Mouse (Mus musculus) limb, embryonic 14.5 days (tissue): ENCODE measurements around the gene Ctdnep1. TPM values are rescaled to one million over a fixed set of nuclear protein-coding genes. Genes with fewer than 3 reads are reported as not detected.

Source experiments
- ATAC-seq: fragments of 200-750 bp; cut with Nextera tagmentation; 2 replicates; pipeline ENCODE4 v1.8.0; 2017; ENCODE audit warnings: low read depth, moderate number of reproducible peaks, moderate TSS enrichment; ENCODE audit not compliant: low FRiP score
- DNase-seq: peaks from one replicate; pipeline ENCODE4 v3.0.0-alpha.2; 2015; ENCODE audit warnings: low spot score
- H3K27ac ChIP-seq: fragments of 300-500 bp; sonication (generic); replicated peaks from 2 replicates; pipeline ENCODE4 v1.5.1; 2014; ENCODE audit warnings: low read depth, mild to moderate bottlenecking, low read length, moderate library complexity, mixed read lengths
- H3K27me3 ChIP-seq: fragments of 300-500 bp; sonication (generic); 2 replicates; pipeline ENCODE4 v1.6.1; 2014; ENCODE audit warnings: low read length, mixed read lengths; ENCODE audit not compliant: control insufficient read depth, insufficient read depth
- H3K36me3 ChIP-seq: fragments of 300-500 bp; sonication (generic); 2 replicates; pipeline ENCODE4 v1.6.1; 2014; ENCODE audit warnings: mild to moderate bottlenecking, low read length, moderate library complexity, mixed read lengths; ENCODE audit not compliant: control insufficient read depth, insufficient read depth
- H3K4me1 ChIP-seq: fragments of 300-500 bp; sonication (generic); 2 replicates; pipeline ENCODE4 v1.6.1; 2014; ENCODE audit warnings: antibody characterized with exemption, low read length, mixed read lengths; ENCODE audit not compliant: control insufficient read depth, insufficient read depth
- H3K4me2 ChIP-seq: fragments of 300-500 bp; sonication (generic); replicated peaks from 2 replicates; pipeline ENCODE4 v1.6.1; 2014; ENCODE audit warnings: low read depth, mild to moderate bottlenecking, low read length, moderate library complexity; ENCODE audit not compliant: severe bottlenecking
- H3K4me3 ChIP-seq: fragments of 300-500 bp; sonication (generic); replicated peaks from 2 replicates; pipeline ENCODE4 v1.5.1; 2014; ENCODE audit warnings: low read length
- H3K9ac ChIP-seq: fragments of 300-500 bp; sonication (generic); 2 replicates; pipeline ENCODE4 v1.6.1; 2014; ENCODE audit warnings: mild to moderate bottlenecking, low read depth, low read length, moderate library complexity; ENCODE audit not compliant: severe bottlenecking
- H3K9me3 ChIP-seq: fragments of 300-500 bp; sonication (generic); 2 replicates; pipeline ENCODE4 v1.6.1; 2016; ENCODE audit warnings: low read length; ENCODE audit not compliant: control insufficient read depth
- POLR2A ChIP-seq: fragments of 200-500 bp; IDR thresholded peaks from 2 replicates; pipeline ENCODE4 v1.8.0; 2012; ENCODE audit warnings: inconsistent platforms, mild to moderate bottlenecking, moderate library complexity, borderline replicate concordance; ENCODE audit not compliant: insufficient read depth, insufficient read length; ENCODE audit errors: extremely low read depth
- WGBS: fragments of 180-500 bp; shearing (Covaris S2); extraction: QIAGEN DNeasy Blood & Tissue Kit; methylation state at CpG from one replicate; pipeline ENCODE4 v1.1.7; 2014; 5-methylcytosine and 5-hydroxymethylcytosine counted together
- polyA plus RNA-seq, 2 experiments: library from polyadenylated mRNA; depleted of rRNA in 1 of 2; stranded (reverse) in 1 of 2; unstranded in 1 of 2; fragments of >200 nt; fragmentation: Nextera tagmentation in 1 of 2; extraction: Ambion mirVana in 1 of 2; gene quantifications; 2 replicates each; pipeline versions ENCODE4 v1.2.1 to v1.2.3; 2012 to 2014

Gene Ctdnep1
- polyA plus RNA-seq (2012; rRNA removed), result 117 and 125 TPM in 2 replicates
- polyA plus RNA-seq (2014; fragmentation: Nextera tagmentation; extraction: Ambion mirVana), result 38.3 and 40.1 TPM in 2 replicates

GRCm38 (mm10) chr11:69981141-69981762 lies at the start of gene Ctdnep1:
Gene Ctdnep1, plus strand, starts transcription at chr11:69981156.
- ATAC-seq (no peak), DNase-seq (no peak)
- H3K4me3 ChIP-seq, result peak within 1 kb of the TSS; percentile 99
- peaks cover 19% of the 10 kb centered on the region for H3K4me1 ChIP-seq
- no peaks in the 10 kb centered on the region for H3K27me3 ChIP-seq
- 0% methylated on average over 36 of the region's 43 CpGs for WGBS
- no peaks in the 10 kb centered on the region for H3K9me3 ChIP-seq
- peak within 1 kb of the TSS; percentile 97 for H3K27ac ChIP-seq
- no peak for TF ChIP-seq POLR2A
- peak within 1 kb of the TSS; percentile 96 for H3K9ac ChIP-seq
- H3K36me3 ChIP-seq, result peaks cover 34% of the 10 kb centered on the region
- H3K4me2 ChIP-seq, result peak within 1 kb of the TSS; percentile 88

- no peak overlapping the region for H3K4me2 ChIP-seq
- ATAC-seq, result no peak
- no peaks in the 10 kb centered on the region for H3K27me3 ChIP-seq
- peaks cover 11% of the 10 kb centered on the region for H3K4me1 ChIP-seq
- DNase-seq, result no peak
- 64% methylated on average over 8 of the region's 8 CpGs for WGBS
- TF ChIP-seq POLR2A, result no peak
- no peaks in the 10 kb centered on the region for H3K36me3 ChIP-seq
- no peak overlapping the region for H3K27ac ChIP-seq
- H3K9me3 ChIP-seq, result no peaks in the 10 kb centered on the region
- no peak overlapping the region for H3K9ac ChIP-seq
- H3K4me3 ChIP-seq, result no peak overlapping the region
Measured at GRCm38 (mm10) chr11:69931769-69932168, 49.2 kb upstream of the Ctdnep1 start.

- H3K4me3 ChIP-seq, result no peak overlapping the region
- no peak overlapping the region for H3K27ac ChIP-seq
- TF ChIP-seq POLR2A, result no peak
- no peaks in the 10 kb centered on the region for H3K36me3 ChIP-seq
- no peak for DNase-seq
- no peak overlapping the region for H3K4me2 ChIP-seq
- no peaks in the 10 kb centered on the region for H3K27me3 ChIP-seq
- no peak overlapping the region for H3K9ac ChIP-seq
- 34% methylated on average over 3 of the region's 3 CpGs for WGBS
- no peak for ATAC-seq
- peaks cover 16% of the 10 kb centered on the region for H3K4me1 ChIP-seq
- H3K9me3 ChIP-seq, result no peaks in the 10 kb centered on the region
Measured at GRCm38 (mm10) chr11:69932254-69932653, 48.7 kb upstream of the Ctdnep1 start.

GRCm38 (mm10) chr11:69933066-69933465 lies 47.9 kb upstream of the Ctdnep1 start:
- ATAC-seq (no peak), DNase-seq (no peak)
- TF ChIP-seq POLR2A, result no peak
- no peak overlapping the region for H3K27ac ChIP-seq
- no peaks in the 10 kb centered on the region for H3K27me3 ChIP-seq
- H3K9me3 ChIP-seq, result no peaks in the 10 kb centered on the region
- WGBS, result 76% methylated on average over 4 of the region's 4 CpGs
- H3K9ac ChIP-seq, result no peak overlapping the region
- no peak overlapping the region for H3K4me3 ChIP-seq
- H3K4me2 ChIP-seq, result no peak overlapping the region
- peaks cover 21% of the 10 kb centered on the region for H3K4me1 ChIP-seq
- no peaks in the 10 kb centered on the region for H3K36me3 ChIP-seq

- under 1% methylated on average over 18 of the region's 18 CpGs for WGBS
Measured at GRCm38 (mm10) chr11:69934169-69934568, 46.8 kb upstream of the Ctdnep1 start.

GRCm38 (mm10) chr11:69934681-69935080 lies 46.3 kb upstream of the Ctdnep1 start:
- Histone ChIP-seq H3K27me3 (no peaks in the 10 kb centered on the region), H3K9me3 (no peaks in the 10 kb centered on the region), H3K4me1 (peaks cover 26% of the 10 kb centered on the region), H3K4me3 (peak overlapping the region; percentile 19), H3K27ac (no peak overlapping the region), H3K9ac (no peak overlapping the region), H3K36me3 (no peaks in the 10 kb centered on the region), H3K4me2 (peak overlapping the region; percentile 47)
- ATAC-seq, result no peak
- 17% methylated on average over 6 of the region's 6 CpGs for WGBS
- TF ChIP-seq POLR2A, result no peak
- no peak for DNase-seq

More at GRCm38 (mm10) chr11:69934169-69934568, 46.8 kb upstream of the Ctdnep1 start:
- no peaks in the 10 kb centered on the region for H3K27me3 ChIP-seq
- H3K9ac ChIP-seq, result no peak overlapping the region
- no peaks in the 10 kb centered on the region for H3K9me3 ChIP-seq
- peak overlapping the region; percentile 19 for H3K4me3 ChIP-seq
- peak; percentile 58 for ATAC-seq
- peak overlapping the region; percentile 47 for H3K4me2 ChIP-seq
- DNase-seq, result peak; percentile 86
- no peak for TF ChIP-seq POLR2A
- H3K4me1 ChIP-seq, result peaks cover 26% of the 10 kb centered on the region
- no peak overlapping the region for H3K27ac ChIP-seq
- H3K36me3 ChIP-seq, result no peaks in the 10 kb centered on the region
